Mouse (Mus musculus) cerebellum, adult 8-10 months (tissue): ENCODE data around the gene Taok3.
A peak's percentile ranks its signal among the peaks of the same experiment; 100 is the strongest.

Source experiments
- DNase-seq: peaks from one replicate; pipeline ENCODE4 v3.0.0; 2022

Taok3 gene

GRCm38 (mm10) chr5:117305754-117306153 lies 185.8 kb downstream of the Taok3 start:
- no peak for DNase-seq

- DNase-seq: no peak
Observed at GRCm38 (mm10) chr5:117306826-117307225, 186.9 kb downstream of the Taok3 start.

- peak; percentile 48 for DNase-seq
Observed at GRCm38 (mm10) chr5:117307699-117308098, 187.8 kb downstream of the Taok3 start.

- no peak for DNase-seq
Observed at GRCm38 (mm10) chr5:117313420-117313819, 193.5 kb downstream of the Taok3 start.

- no peak for DNase-seq
Observed at GRCm38 (mm10) chr5:117313909-117314308, 194.0 kb downstream of the Taok3 start.

GRCm38 (mm10) chr5:117314587-117315428 lies 194.9 kb downstream of the Taok3 start:
- DNase-seq: no peak

GRCm38 (mm10) chr5:117318741-117319629 lies 199.1 kb downstream of the Taok3 start, which contains the start of gene Vsig10:
TSS of gene Vsig10 (plus strand) at chr5:117319083.
- peak; percentile 42 for DNase-seq

- DNase-seq: no peak
Observed at GRCm38 (mm10) chr5:117323751-117324150, 203.8 kb downstream of the Taok3 start.
